Mouse (Mus musculus): ENCODE data around the gene Fam167b.

GRCm38 (mm10) chr4:129610472-129610871, 32.1 kb upstream of the Fam167b start:
- no peak for TF ChIP-seq CTCF (IDR thresholded peaks at IDR 0.05; ENCODE audit: borderline replicate concordance, insufficient read depth, low read length)
- TF ChIP-seq POLR2A (IDR thresholded peaks at IDR 0.05; ENCODE audit: low read depth, low read length): no peak
